Mouse (Mus musculus): Measurements from ENCODE around the gene Ajuba.

DNA sequence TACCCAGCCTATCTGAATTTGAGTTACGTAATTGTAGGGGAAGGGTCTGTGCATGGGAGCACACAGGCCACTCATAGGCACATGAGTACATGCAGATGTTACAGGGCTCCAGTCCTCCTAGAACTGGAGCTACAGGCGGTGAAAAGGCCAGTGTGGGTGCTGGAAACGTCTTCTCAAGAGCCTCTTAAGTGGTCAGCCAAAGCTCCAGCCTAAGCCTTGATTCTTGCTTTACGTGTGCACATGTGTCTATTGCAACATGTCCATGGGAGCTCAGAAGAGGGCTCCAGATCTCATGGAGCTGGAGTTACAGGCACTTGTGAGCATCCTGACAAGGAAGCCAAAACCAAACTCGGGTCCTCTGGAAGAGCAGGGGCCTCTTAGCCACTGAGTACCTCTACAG is 32.7 kb downstream of the Ajuba start:
- TF ChIP-seq CTCF (IDR thresholded peaks at IDR 0.05), result no peak
- no peak for TF ChIP-seq EP300 (IDR thresholded peaks at IDR 0.05)
